Mouse (Mus musculus): ENCODE measurements around the gene Rgmb. TPM values are rescaled to one million over a fixed set of nuclear protein-coding genes. Genes with fewer than 3 reads are reported as not detected.

Gene Rgmb
- total and polyA plus RNA-seq, 3 experiments: 12.3 to 60.9 (median 16.4) TPM

DNA sequence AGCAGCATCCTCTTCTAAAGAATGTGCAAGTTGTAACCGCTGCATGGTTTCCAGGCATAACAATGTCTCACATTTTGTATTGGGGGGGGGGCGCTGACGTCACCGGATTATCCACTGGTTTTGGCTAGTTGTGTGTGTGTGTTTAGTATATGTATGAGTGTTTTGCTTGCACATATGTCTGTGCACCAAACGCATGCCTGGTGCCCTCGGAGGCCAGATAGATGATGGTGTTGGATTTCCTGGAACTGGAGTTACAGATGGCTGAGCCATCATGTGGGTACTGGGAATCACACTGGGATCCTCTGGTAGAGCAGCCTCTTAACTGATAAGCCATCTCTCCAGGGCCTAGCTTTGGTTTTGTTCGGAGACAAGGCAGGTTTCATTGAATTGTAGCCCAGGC, 8.5 kb downstream of the Rgmb start:
- DNase-seq: no peak

DNA sequence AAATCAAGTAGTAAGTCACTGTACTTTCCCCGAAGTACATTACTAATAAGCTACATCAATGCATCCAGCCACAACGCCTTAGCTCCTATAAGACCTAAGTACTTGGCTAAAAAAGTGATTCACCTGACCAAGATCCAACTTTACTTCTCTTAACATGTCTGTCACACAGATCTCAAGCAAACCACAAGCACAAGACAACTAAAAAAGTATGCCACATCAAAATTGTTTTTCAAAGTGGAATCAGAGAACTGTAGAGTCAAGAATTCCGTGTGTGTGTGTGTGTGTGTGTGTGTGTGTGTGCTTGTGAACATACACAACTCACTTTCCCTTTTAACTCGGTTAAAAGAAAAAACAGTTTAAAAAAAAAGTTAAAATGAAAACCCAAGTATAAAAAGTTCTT, 9.1 kb downstream of the Rgmb start:
- no peak for DNase-seq

DNA sequence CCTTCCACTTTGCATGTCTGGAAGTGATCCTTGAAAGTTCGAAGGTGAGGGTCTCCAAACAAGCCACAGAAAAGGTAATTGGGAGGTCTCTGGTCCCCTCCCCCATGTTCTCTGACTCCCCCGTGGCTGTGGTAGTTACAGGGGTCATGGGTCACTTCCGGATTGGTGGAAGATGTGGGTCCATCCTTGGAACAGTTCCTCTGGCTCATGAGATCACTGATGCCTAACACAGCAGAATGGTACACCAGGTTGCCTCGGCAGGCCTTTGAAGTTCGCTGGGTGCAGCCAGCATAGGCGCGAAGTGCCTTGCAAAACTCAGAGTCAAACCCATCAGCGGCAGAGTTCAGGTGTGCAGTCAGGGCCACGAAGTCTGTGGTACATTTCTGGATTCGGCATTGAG, 10.1 kb downstream of the Rgmb start:
- DNase-seq: no peak

DNA sequence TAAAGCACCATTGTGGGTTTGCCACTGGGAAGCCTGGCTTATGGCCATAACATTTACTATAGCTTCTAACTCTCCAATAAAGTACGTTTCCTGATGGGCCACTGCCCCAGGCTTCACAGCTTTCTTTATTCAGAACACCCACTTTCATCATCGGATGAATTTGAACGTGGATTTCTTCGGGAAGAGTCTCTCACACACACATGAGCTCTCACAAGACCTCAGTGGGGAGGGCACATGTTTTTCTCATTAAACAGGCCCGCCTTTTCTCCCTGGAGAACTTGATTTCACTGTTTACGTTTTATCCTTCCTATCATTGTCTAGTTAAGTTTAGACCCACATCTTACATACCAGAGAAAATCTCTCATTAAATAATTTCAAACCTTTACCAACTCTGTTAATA, 10.7 kb downstream of the Rgmb start:
- DNase-seq: no peak

DNA sequence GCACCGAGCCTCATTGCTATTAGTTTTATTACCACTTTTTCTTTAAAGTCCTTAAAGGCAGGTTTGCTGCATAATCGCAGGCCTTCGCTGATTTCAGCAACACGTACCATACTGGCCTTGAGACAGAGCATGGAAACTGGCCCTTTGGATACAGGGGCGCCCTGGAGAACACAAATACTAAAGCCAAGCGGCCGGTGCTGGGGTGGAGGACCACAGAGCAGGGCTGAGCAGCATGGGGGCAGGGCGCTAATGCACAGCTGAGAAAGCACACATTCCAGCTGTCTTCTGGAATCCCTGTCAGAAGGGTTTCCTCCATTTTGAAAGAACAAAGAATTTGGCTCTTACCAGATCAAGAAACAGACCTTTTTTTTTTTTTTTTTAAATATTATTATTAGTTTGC, 12.5 kb downstream of the Rgmb start:
- no peak for DNase-seq

DNA sequence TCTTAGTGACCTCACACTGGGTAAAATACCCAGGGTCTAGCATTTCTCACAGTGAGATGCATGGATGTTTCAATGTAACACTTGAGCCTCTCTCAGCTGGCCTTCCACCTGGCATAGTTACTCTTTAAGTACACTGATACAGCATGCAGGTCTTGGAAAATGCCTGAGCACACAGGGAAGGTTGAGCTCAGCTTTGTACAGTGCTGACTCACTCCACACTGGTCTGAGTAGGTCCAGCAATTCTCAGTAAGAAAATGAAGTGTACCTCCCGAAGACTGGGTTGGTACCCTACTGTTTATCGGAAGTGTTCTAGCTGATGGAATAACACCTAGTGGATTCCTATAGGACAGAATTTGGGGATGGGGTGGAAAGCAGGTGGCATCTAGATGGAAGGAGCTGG, 13.2 kb downstream of the Rgmb start:
- no peak for DNase-seq

DNA sequence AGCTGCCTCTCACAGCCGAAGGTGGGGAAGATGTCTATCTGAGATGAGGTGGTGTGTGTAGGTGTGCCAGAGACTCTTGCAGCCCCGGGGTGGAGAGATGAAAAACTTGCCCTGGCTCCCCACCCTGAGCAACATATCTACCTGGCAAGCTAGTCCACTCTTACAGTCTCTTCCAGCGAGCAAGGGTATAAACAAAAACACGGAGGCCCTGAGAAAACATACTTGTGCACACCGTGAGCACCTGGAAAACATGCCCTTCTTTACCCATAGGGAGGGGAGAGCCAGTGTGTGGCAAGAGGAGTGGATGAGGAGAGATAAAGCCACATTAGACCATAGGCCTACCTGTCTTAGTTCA, 13.8 kb downstream of the Rgmb start:
- DNase-seq: no peak

DNA sequence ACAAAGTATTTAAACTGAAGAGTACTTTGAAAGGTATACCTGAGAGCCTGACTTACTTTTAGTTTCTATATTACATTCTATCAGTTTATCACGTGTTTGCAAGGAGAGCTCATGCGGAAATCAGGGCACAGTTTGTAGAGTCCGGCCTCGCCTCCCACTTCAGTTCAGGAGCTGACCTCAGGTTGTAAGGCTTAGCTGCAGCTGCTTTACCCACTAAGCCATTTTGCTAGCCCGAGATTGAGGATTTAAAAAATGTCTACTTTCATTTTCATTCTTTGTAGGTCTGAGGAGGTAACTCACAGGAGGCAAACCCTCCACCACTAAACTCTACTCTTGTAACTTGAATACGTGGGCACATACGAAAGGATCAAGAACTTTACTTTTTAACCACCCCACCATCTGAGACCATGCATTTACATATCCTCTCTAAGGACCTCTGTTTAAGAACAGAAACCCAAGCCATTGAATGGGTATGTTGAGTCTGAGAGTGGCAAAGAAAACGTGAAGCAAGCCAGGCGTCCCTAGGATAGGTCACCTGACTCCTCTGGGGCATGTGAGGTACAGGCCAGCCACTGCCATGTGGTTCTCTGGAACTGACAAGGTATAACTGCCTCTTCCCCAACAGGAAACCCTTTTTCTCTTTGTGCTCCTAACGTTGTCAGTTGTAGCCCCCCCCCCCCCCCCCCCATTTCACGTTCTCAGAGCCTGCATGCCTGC, 14.3 kb downstream of the Rgmb start:
- no peak for DNase-seq

DNA sequence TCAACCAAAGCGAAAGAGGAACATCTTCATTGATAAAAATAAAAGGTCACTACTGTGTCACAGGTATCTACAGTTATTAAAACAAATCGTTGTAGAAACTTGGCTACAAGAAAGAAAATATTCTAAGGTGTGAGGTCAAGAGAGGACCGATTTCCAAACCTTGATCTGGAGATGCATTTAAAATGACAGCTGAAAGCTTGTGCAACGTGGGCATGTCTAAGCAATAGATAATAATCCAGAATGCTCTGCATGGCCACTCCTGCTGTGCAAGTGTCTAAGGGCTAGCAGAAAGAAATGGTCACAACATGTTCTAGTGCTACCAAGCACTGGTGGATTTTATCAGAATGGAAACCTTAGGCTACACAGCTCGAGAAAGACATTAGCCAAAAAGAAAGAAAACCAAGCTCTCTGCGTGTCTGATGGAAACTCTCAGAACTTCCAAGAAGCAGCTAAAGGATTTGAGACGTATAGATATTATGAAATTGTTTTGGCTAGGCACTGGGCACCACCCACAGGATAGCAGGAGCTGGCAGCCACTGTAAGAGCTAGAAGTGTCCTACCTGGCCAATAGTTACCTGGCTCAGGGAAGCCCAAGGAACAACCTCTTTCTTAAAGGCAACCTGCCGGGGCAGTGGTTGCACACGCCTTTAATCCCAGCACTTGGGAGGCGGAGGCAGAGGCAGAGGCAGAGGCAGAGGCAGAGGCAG, 15.4 kb downstream of the Rgmb start:
- no peak for DNase-seq

DNA sequence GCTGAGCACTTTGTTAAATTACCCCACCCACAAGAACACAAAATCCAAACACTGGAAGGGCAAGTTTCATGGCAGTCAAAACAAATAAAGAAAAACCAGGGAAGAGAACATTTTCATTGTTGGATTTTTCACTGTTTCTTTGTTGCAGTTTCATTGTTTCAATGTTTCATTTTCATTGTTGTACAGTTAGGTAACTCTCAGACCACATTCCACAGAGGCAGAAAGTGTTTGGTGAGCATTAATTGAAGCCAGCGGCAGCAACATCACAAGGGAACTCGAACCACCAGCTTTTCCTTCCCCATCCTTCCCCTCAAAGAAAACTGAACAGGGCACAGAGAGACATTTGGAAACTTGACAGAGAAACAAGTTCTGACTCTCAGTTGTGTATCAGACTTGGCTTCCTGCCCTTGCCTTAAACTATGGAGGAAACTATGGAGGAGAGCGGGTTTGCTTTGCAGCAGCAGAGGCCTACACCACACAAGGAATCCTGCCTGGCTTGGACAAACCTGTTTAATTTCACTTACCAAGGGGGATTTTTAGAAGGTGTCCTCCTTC, 17.1 kb downstream of the Rgmb start:
- no peak for DNase-seq

DNA sequence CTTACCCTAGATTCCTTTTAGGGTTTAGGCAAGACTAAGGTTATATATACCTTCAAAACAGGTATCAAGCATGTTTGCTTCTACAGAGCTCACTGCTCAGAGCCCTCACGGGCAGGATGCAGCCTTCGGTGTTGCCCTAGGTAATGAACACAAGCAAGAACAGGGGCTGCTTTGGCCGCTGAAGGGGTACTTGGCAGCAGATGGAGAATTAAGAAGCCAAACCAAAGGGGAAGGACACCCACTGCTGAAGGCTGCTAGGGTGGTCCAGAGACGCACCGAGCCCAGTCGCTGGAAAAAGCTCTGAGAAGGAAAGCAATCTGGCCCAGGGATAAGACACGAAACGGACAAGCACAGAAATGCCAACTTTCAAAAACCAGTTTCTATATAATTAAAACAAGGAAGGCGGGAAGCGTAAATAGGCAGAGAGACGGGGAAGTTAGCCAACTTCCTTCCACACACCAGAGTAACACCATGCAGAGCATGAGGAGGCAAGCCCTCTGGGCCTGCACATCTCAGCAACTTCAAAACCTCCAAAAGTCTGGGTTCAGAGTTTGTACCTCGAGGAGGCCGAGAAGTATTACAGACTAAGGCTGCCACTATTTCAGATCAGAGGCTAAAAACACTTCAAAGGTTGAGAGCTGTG, 18.6 kb downstream of the Rgmb start:
- no peak for DNase-seq

DNA sequence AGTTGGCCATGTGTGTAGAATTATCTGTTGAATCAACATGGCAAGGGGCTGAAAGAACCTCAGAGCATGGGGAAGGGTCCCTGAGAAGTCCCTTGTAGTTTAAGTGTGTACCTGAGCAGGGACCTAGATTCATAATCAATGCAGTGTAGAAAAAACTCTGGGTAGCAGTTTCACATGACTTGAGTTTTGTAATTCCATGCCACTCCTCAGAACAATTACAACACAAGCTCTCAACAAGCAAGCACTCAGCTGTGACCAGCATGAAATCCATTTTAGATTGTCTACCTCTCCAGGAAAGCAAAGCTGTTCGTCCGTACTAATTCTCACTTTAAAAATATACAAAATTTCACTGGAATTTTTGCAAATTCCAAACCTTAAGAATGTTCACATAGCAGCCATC, 20.9 kb downstream of the Rgmb start:
- DNase-seq: no peak

DNA sequence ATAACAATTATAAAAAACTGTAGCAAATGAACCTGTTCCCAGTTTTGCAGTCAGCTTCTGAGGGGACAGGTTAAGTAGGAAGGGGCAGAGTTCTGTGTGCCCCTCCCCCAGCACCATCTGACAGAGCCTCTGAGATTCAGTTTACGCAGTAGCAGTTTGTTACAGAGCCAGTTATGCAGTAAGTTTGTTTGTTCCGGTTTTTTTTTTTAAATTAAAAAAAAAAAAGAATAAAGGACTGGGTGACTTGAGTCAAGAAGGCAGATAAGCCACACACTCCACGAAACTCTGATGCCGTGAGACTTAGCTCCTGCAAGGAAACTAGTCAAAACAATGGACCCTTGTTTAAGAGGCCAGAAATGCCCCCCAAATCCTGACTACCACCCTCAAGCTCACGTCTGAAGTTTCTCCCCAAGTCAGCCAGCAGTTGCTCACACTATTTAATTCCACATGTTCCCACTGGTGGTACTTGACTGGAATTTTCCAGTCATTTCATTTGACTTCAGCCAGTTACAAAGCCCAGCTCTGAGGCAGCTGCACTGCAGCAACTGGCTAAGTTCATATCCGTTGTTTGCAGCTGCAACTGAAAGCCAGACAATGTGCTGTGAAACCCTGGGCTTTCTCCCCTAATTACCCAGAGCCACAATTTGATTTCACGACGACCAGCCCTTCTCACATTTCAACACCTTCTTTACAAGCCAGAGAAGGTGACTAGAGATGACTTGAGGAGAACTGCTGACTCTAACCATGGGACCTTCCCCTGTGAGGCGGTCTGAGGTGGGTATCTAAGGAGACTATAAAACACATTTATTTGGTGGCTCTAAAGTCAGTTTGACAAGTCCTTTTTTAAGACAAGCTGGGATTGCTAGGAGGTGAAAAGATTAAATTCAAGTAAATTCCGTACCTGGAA, 22.1 kb downstream of the Rgmb start:
- DNase-seq: no peak

DNA sequence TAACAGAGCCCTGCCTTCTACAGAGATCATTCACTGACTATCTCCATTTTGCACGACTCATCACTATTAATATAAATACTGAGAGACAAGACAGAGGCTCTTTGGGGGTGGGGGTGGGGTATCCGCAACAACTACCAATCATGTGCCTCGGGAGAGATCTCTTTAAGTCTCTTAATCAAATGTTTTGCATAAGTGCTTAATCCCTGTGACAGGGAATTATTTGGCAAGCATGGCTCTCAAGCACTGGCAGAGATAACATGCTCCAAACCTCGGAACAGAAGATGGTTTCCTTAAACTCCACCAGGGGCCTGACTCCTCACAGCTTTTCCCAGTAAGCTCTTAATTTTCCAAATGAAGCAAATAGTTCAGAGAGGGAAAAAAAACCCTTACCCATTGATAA, 22.8 kb downstream of the Rgmb start:
- no peak for DNase-seq

DNA sequence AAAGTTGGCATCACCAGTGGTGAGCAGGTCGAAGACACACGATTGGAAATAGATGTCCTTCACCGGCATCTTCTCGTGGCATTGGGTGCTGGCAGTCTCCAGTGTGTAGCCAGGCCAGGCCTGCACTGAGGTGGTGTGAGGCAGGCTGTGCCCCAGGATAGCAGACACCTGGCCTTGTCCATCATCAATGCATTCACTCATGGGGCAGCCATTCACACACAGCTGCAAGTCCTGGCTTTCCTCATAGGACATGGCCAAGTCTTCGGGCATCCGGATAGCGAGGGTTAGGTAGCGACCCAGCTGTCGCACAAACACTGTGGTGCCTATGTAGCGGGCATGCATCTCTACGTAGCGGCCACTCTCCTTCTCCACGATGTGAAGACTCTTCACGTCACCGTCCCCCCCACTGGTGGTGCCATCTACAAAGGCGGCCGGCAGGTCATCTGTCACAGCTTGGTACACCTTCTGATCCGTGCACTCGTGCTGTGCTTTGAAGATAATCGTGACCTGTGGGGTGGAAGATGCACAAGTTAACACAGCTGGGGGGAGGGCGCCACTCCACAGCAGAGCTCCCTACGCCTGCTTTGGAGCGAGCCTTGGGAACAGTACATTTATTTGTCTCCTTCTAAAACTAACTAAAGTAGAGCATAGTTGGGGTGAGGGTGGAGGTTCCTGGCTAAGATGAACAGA, 23.4 kb downstream of the Rgmb start:
- no peak for DNase-seq

DNA sequence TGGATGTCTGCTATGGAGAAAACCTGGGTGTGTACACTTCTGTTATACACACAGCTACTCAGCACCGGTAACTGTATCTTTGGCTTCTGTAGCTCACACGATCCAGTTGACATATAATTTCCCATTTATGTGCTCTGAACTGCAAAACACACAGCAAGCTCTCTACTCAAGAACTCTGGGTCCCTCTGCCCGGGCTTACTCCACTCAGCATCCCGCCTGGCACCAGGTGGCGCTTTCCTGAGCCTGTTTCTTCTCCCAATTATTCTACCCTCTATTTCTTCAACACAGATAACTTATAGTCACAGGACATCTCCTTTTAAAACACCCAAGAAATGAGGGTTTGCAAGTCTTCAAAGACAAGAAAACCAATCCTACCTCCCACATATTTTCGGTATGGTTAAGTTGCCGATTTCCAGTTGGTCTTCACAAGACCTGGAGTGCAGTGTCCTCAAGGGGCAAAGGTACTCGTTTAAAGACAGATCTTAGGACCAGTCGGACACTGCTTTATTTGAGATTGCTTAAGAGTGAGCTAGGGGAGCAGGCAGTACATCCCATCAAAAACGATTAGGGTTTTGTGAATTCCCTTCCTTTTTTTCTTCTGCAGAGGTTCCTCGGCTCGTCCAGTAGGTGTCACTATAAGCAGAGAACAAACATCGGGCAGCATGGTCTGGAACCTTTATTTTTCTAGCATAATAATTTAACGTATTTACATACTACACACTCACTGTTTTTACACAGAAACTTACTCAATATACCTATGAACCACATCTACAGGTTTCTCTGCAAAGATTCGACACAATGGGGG, 26.6 kb downstream of the Rgmb start:
- no peak for DNase-seq

DNA sequence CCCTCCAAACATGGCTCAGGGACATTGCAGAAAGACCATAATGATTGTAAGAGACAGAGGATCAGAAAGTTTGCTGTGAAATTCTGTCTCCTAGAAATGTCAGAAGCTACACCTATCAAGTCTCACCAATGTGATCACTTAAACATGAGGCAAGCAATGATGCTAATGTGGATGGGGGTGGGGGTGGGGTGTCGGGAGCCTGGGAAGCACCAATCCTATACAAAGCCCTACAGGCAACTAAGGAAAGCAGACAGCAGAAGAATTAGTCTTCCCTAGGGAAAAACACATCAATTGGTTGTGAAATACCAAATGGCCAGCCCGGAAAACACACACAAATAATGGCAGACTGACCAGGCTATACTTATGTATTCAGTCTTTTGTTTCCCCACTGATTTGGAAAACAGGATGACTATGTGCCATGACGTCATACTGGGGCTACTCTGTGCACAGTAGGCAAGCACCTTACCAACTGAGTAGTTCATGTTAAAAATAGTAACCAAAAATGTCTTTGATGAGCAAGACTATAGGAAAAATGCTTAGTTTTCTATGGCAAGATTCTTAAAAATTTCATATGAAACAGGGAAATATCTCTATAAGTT, 31.5 kb downstream of the Rgmb start:
- DNase-seq: no peak

DNA sequence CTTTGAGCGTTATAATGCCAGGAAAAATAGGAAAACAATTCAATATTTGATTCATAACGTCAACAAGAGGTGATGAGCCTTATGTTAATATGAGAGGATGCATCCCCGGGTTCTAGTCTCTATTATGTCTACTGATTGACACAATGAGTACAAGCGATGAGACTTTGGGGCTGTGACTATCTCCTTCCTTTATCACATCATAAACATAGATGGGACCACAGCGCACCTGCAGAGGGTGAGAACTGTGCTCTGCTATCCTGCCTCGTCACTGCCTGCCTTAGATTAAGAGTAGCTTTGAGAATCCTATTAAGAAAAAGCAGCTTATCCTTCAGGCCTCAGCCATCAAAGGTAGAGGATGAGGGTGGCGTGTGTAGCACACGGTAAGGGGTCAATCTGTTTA, 40.1 kb downstream of the Rgmb start:
- no peak for DNase-seq

DNA sequence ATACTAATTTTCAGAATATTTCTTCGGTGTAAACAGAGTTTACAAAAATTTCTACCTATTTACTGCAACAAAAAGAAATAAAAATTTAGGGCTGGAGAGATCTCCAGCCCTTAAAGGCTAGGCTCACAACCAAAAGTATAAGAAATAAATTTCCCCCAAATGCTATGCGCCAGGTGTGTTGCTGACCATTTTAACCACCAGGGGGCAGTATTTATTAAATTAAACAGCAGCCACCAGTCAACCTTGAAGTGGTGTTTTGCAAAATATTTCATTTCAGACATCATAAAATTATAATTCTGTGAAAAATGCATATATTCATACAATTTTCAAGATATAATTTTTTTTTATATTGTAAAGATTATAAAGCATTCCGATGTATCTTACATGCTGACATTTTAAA, 43.8 kb downstream of the Rgmb start:
- DNase-seq: no peak

DNA sequence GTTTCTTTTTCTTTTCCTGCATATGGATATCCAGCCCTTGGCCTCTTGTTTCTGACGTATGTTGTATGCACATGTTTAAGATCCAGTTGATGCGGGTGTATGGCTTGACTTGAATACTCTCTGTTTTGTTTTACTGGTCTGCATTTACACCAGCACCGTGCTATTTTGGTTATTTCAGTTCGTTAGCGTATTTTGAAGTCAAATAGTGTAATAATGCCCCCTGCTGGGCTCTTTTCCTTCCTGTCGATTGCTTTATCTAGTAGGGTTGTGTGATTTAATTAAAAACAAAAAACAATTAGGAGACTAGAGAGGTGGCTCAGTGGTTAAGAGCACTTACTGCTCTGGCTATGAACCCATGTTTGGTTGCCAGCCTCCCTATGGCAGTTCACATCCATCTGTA, 52.9 kb downstream of the Rgmb start:
- no peak for DNase-seq
